In the genomic region with DNA sequence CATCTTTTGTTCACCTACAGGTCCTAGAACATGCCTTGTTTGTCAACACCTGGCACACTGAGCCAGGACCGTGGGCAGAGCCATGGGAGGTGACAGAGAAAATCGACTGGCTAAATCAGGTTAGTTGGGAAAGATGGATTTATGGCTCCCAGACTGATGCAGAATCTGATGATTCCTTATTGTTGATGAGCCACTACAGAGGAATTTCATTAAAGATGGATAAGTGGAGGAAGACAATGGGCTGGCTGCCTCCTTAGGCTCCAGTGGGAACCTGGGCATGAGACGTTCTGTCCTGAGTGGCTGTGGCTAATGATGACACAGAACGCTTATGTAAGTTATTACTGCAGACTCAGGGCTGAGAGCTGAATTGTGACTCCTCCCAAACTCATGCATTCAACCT, we compare ENCODE assay signal across 13 mouse cellular contexts. TPM values are rescaled to one million over a fixed set of nuclear protein-coding genes. Genes with fewer than 3 reads are reported as not detected.
A peak's percentile ranks its signal among the peaks of the same experiment; 100 is the strongest.
DNase-seq lines count a peak whose midpoint lies in the region; ATAC-seq and TF ChIP-seq lines count a peak whose summit lies in the region.
"Had no signal": no experiment of that assay in that cellular context is flagged by ENCODE, and none has a peak within 500 bp of the region (broad histone marks: within the 10 kb centered on the region; RNA-seq: fewer than 3 reads in every experiment).

No protein-coding gene starts in this region.

- no peak for ATAC-seq in intestine, postnatal 0 days
- ATAC-seq: Patski had no signal

- H3K79me2 ChIP-seq in heart, adult 2 months (replicated peaks; ENCODE audit: control insufficient read depth, insufficient read depth, low read length) = no peaks in the 10 kb centered on the region

- no peaks in the 10 kb centered on the region for H3K36me3 ChIP-seq in kidney, adult 2 months (ENCODE audit: control insufficient read depth, insufficient read depth, low read length)
- no peaks in the 10 kb centered on the region for H3K36me3 ChIP-seq in intestine, postnatal 0 days (ENCODE audit: control insufficient read depth, insufficient read depth)
- H3K36me3 ChIP-seq in heart, adult 2 months (ENCODE audit: control insufficient read depth, insufficient read depth, low read length) = no peaks in the 10 kb centered on the region
- H3K36me3 ChIP-seq: liver, embryonic 13.5 days had no signal

- no peak for TF ChIP-seq POLR2A in kidney, adult 2 months (IDR thresholded peaks at IDR 0.05; ENCODE audit: low read depth, low read length)
- no peak for TF ChIP-seq POLR2A in heart, adult 2 months (IDR thresholded peaks at IDR 0.05; ENCODE audit: insufficient read depth, low read depth, low read length)

- no peak for DNase-seq in kidney, adult 2 months
- DNase-seq in kidney, adult 18-20 months = no peak
- peak; percentile 58 for DNase-seq in 3T3-L1 (ENCODE audit: low read depth, low spot score)
- peak; percentile 66 for DNase-seq in Muller cell, postnatal 12 days (ENCODE audit: inconsistent ontology term)
- DNase-seq in heart, adult 2 months = no peak
- DNase-seq in urinary bladder, postnatal 4 days (ENCODE audit: low spot score in 2 of 2) = no peak
- DNase-seq: embryo, embryonic 11 days; kidney, postnatal 4 days; liver, embryonic 13.5 days had no signal

- H3K27ac ChIP-seq in kidney, adult 2 months (ENCODE audit: insufficient read depth, low read depth, low read length) = peak overlapping the region; percentile 85; the same call in 1 of the 2 replicates
- peak overlapping the region; percentile 47; the same call in 1 of the 2 replicates for H3K27ac ChIP-seq in intestine, postnatal 0 days (ENCODE audit: low read depth, low read length)
- H3K27ac ChIP-seq in heart, adult 2 months = no peak overlapping the region
- H3K27ac ChIP-seq: liver, embryonic 13.5 days had no signal

- H3K4me1 ChIP-seq in kidney, adult 2 months (ENCODE audit: control insufficient read depth, insufficient read depth, low read length) = peaks cover 23% of the 10 kb centered on the region
- H3K4me1 ChIP-seq in intestine, postnatal 0 days (replicated peaks; ENCODE audit: control insufficient read depth, insufficient read depth, low read length) = peaks cover 12% of the 10 kb centered on the region; the same call in 1 of the 2 replicates
- peaks cover 1% of the 10 kb centered on the region; the same call in 1 of the 2 replicates for H3K4me1 ChIP-seq in heart, adult 2 months (ENCODE audit: control insufficient read depth, insufficient read depth, low read length)
- H3K4me1 ChIP-seq: liver, embryonic 13.5 days had no signal

- H3K4me3 ChIP-seq in kidney, adult 2 months (ENCODE audit: insufficient read depth, low read depth, low read length) = no peak overlapping the region
- H3K4me3 ChIP-seq in intestine, postnatal 0 days (ENCODE audit: low read depth, low read length) = no peak overlapping the region
- no peak overlapping the region for H3K4me3 ChIP-seq in heart, adult 2 months
- H3K4me3 ChIP-seq: liver, embryonic 13.5 days had no signal

- TF ChIP-seq EP300 in heart, adult 2 months (IDR thresholded peaks at IDR 0.05; ENCODE audit: insufficient read depth, low read depth, low read length) = no peak

- intact Hi-C loops in heart, adult 2 months (cut with DNase I) = no loop called here

- no peak for TF ChIP-seq CTCF in kidney, adult 2 months (conservative IDR thresholded peaks at IDR 0.05; ENCODE audit: insufficient read depth, insufficient read length, low read depth, low read length)
- no peak for TF ChIP-seq CTCF in intestine, postnatal 0 days (IDR thresholded peaks at IDR 0.05; ENCODE audit: low read depth)
- TF ChIP-seq CTCF in heart, adult 2 months (IDR thresholded peaks at IDR 0.05) = no peak

- H3K9ac ChIP-seq in intestine, postnatal 0 days (ENCODE audit: low read depth, low read length) = no peak overlapping the region
- no peak overlapping the region for H3K9ac ChIP-seq in heart, adult 2 months (ENCODE audit: low read depth, low read length)
- H3K9ac ChIP-seq: forebrain, postnatal 0 days; liver, embryonic 13.5 days had no signal

- H3K27me3 ChIP-seq in kidney, adult 2 months (replicated peaks; ENCODE audit: control insufficient read depth, insufficient read depth, low read length) = no peaks in the 10 kb centered on the region
- no peaks in the 10 kb centered on the region for H3K27me3 ChIP-seq in intestine, postnatal 0 days (replicated peaks; ENCODE audit: control insufficient read depth, insufficient read depth, low read length)
- H3K27me3 ChIP-seq in heart, adult 2 months (ENCODE audit: control insufficient read depth, insufficient read depth, low read length) = no peaks in the 10 kb centered on the region
- H3K27me3 ChIP-seq: Patski had no signal

- H3K9me3 ChIP-seq in intestine, postnatal 0 days (ENCODE audit: control insufficient read depth) = no peaks in the 10 kb centered on the region

- no peak overlapping the region for H3K4me2 ChIP-seq in intestine, postnatal 0 days (replicated peaks; ENCODE audit: low read depth)
- H3K4me2 ChIP-seq: liver, embryonic 13.5 days; midbrain, embryonic 11.5 days had no signal

- WGBS in kidney, adult 2 months = 54% methylated on average over 4 of the region's 4 CpGs
- 68% methylated on average over 4 of the region's 4 CpGs for WGBS in intestine, postnatal 0 days
- WGBS in heart, adult 2 months = 68% methylated on average over 4 of the region's 4 CpGs

RNA-seq across cellular contexts. Expression of gene Cd164, which starts 34.5 kb away (rescaled TPM):
- 241 and 291 TPM in 2 replicates for polyA plus RNA-seq in kidney, adult 2 months (2012; rRNA removed)
- polyA plus RNA-seq in intestine, postnatal 0 days (2015; fragmentation: Nextera tagmentation; extraction: Ambion mirVana) = 181 and 189 TPM in 2 replicates
- 100 to 1,000 TPM; 137 to 151 TPM for total RNA-seq in heart, adult 2 months (2021)
- polyA plus RNA-seq in heart, adult 2 months (2012; rRNA removed) = 131 and 193 TPM in 2 replicates

Comparison
In these comparisons a context has a peak if more than half of its experiments do, and no peak if none do; other contexts are left out.
1. DNase-seq: peak in 3T3-L1 (single experiment) and Muller cell, postnatal 12 days (single experiment); none in kidney, adult 2 months (single experiment), kidney, adult 18-20 months (single experiment), heart, adult 2 months (0 of 2) and urinary bladder, postnatal 4 days (0 of 2).